Mouse (Mus musculus) layer of hippocampus, postnatal 14 days (tissue): ENCODE measurements around the gene Ppp4r3b. TPM values are rescaled to one million over a fixed set of nuclear protein-coding genes. Genes with fewer than 3 reads are reported as not detected.

Experiments
- DNase-seq, 2 experiments: peaks; one replicate each; pipeline ENCODE4 v3.0.0; 2021 to 2022; ENCODE audit warnings: low spot score in 2 of 2, mixed read lengths in 1 of 2
- total RNA-seq, 2 experiments: library from RNA; stranded (reverse); gene quantifications; 2 replicates each; pipeline ENCODE4 v1.2.3; 2021

Ppp4r3b gene
- total RNA-seq, 2 experiments from 2014 or later = 49.7 to 55.3 TPM

- no peak for DNase-seq
These were observed 60.9 kb downstream of the Ppp4r3b start for GRCm38 (mm10) chr11:29233569-29233968.

GRCm38 (mm10) chr11:29237364-29237763, 64.7 kb downstream of the Ppp4r3b start:
- no peak for DNase-seq

- no peak for DNase-seq
These were observed 65.4 kb downstream of the Ppp4r3b start for GRCm38 (mm10) chr11:29238047-29238446.

GRCm38 (mm10) chr11:29238551-29238950, 65.9 kb downstream of the Ppp4r3b start:
- DNase-seq = no peak

DNA sequence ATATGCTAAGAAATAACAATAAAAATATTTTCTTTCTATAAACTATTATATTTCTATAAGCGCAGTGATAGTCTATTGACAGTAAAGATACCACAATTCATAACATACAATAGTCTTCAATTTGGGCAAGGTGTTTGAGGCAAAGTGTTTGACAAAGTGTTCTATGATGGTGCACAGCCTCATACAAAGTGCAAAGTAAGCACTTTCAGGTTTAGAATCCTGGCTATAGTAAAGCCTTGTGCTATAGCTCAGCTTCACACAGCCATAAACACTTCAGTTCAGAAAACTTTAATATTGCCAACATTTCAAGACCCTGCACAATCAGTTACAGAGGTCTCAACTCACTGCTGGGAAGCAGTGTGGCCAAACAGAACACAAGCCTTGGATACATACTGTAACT, 66.7 kb downstream of the Ppp4r3b start:
- no peak for DNase-seq

GRCm38 (mm10) chr11:29241961-29242360, 69.3 kb downstream of the Ppp4r3b start:
- DNase-seq = no peak

- DNase-seq = no peak
These were observed 73.3 kb downstream of the Ppp4r3b start for GRCm38 (mm10) chr11:29245988-29246387.

- DNase-seq = peak; percentile 88 to 96
These were observed 74.4 kb downstream of the Ppp4r3b start, which contains the start of gene Cfap36 for GRCm38 (mm10) chr11:29246883-29247650. Gene Cfap36, minus strand, starts transcription at chr11:29247409.

DNA sequence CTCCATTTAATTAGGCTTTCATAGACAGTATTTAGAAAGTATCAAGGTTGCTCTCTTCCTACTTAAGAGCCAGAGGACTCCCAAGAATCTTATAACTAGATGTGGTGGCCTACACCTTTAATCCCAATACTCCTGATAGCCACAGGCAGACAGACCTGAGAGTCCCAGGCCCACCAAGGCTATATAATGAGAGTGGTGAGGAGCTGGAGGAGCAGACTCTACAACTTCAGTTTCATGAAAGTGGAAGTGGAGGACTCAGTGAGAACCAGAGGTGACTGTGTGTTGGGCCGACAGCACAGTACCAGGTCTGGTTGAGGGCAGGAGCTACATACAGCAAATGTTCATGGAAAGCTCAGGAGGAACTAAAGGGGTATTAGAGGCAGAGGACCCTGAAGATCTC, 75.0 kb downstream of the Ppp4r3b start:
- DNase-seq = no peak

- no peak for DNase-seq
These were observed 75.7 kb downstream of the Ppp4r3b start for GRCm38 (mm10) chr11:29248386-29248785.

GRCm38 (mm10) chr11:29254643-29255042, 82.0 kb downstream of the Ppp4r3b start:
- DNase-seq = no peak

DNA sequence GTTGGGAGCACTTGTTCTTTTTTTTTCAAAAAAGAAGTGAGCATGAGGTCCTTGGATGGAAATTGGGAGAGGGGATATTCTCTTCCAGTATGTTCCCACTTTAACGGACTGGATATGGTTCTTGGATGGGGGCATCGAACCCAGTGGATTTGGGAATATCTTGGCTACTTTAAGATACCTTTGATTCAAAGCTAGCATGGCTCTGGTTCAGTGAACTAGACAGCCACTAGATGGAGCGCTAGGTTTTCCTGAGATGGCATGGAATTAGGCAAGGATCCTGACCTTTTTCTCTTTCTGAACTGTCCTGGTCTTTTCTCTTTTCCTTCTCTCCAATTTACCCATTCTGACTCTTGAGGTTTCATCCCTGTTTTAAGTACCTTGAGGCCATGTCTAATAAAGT, 95.1 kb downstream of the Ppp4r3b start:
- peak; percentile 19 to 62 for DNase-seq

Other genes with a start within 250 kb of the Ppp4r3b start
- 10 to 100 TPM; 24.2 to 24.9 TPM for gene Pnpt1, start 42.1 kb upstream of the Ppp4r3b start, total RNA-seq
- gene Cfap36, start 74.5 kb downstream of the Ppp4r3b start, total RNA-seq = 100 to 1,000 TPM; 119 to 123 TPM
- 10 to 100 TPM; 72.8 to 76.6 TPM for gene Ccdc88a, start 200.8 kb downstream of the Ppp4r3b start, total RNA-seq